Mouse (Mus musculus) yolk sac, embryonic 10.5 days (tissue): Measurements from ENCODE around the gene Mthfd1l.
A peak's percentile ranks its signal among the peaks of the same experiment; 100 is the strongest.

Experiments
- DNase-seq: peaks from one replicate; pipeline ENCODE4 v3.0.0-alpha.2; 2017; ENCODE audit warnings: low spot score

Mthfd1l gene

DNA sequence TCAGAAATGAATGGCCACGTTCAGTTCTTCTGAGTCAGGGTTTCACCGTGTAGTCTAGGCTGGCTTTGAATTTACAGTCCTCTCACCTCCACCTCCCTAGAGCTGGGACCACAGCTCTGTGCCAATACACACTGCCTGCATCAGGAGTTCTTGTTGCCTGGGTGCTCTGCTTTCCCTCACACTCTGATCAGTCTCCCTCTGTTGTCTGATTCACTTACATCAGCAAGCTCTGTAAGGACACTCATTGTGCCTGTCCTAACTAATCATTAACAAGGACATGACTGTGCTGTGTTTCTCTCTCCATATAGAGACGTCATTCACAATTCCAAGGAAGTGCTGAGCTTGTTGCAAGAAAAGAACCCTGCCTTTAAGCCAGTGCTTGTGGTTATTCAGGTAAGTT is 5.4 kb downstream of the Mthfd1l start:
- DNase-seq = peak; percentile 67

DNA sequence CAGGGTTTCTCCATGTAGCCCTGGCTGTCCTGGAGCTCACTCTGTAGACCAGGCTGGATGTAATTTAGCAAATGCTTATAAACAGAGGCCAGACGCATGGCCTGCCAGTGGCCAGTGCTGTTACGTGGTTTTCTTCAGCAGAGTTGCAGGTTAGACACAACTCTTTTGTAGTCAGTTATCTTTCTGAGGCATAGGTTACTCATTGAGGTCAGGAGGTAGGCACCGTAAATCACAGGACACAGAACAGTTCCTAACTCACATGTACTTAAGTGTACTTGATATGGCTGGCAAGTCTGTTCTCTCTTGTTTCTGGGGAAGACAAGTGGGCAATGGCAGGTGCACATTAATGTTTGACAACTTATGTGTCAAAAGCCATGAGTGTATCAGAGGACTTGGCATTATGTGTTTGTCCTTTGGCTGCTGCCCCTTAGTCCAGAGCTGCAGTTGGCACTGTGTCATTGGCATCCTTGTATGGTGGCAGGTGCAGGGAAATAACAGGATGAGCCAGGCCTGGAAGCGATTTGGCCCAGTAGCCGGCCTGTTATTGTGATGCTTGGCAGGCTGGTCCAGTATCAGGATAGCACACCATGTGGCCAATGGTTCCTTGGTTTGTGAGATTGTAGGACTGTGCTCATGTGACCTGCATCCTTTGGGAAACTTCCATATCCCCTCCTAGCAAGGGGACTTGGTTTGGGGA is 6.0 kb downstream of the Mthfd1l start:
- no peak for DNase-seq

DNA sequence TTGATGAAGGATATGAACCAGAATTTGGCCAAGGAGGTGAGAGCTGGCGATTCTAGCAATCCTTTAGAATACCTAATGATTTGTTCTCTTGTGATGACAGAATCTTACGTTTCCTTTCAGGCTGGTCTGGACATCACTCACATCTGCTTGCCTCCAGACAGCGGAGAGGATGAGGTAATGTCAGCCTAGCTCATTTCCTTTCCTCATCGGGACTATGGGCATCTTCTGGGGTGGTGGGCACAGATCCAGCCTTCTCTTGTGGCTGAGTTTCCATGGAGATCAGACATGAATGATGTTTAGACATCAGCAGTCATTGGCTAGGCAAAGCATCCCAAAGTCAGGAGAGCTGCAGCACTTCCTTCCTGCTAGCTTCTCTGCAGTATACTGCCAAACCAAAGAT is 7.3 kb downstream of the Mthfd1l start:
- no peak for DNase-seq

DNA sequence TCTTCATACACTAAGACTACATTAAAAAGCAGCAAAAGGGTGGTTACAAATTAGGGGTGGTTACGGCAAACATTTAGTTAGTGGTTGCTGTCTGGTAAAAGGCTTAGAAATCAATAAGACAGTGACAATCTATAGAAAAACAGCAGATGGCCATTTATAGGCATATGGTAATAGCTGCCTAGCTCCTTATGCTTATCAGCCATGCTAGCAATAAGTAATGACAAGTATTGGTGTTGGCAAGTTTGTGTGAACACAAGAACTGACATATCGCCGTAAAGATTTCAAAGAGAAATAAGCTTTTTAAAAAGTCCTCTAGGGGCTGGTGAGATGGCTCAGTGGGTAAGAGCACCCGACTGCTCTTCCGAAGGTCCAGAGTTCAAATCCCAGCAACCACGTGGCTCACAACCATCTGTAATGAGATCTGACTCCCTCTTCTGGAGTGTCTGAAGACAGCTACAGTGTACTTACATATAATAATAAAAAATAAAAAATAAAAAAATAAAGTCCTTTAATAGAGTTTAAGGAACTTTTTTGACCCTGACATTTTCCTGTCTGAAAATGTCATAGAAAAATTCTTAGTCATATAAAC is 17.5 kb downstream of the Mthfd1l start:
- no peak for DNase-seq

DNA sequence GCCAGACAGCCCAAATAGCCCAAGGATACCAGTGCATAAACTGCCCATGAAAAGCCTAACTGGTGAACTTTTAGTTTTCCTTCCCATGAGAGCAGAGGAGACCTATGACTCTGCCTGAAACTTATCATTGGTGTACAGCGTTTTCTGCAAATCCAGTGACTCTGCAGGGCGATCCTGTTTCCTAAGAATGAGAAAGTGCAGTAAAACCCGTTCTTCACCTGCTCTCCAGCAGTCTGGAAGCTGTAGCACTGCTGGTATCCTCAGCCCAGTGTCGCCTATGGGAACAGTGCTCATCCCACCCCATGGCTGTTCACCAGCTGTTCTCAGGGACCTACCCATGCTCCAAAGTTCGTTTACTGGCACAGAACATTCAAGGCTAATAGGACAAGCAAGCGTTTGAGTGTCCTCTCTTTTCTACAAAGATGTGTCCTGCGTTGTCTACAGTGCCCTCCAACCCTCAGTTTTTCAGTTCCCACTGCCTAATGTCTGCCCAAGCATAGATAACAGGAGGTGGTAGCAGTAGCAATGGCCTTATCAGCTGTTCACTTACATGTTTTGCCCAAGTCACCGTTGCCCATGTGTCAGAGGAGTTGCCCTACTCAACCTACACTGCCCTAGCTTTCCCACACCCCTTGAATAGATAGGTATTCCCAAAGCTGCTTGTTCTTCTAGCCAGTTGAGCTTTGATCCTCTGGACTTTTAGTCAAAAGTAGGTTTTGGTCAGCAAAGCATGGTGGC is 20.6 kb downstream of the Mthfd1l start:
- DNase-seq = no peak

DNA sequence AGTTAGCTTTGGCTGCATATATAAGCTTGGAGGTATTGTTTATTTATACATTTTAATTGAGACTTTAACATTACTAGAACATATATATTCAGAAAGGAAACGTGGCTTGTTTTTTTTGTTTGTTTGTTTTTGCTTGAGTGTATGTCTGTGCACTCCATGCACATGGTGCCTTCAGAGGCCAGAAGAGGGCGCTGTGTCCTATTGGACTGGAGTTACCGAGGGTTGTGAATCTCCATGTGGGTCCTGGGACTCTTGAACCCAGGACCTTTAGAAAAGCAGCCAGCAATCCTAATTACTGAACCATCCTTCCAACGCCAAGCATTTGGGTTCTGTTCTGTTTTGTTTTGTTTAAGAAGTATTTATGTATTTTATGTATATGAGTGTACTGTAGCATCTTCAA is 22.4 kb downstream of the Mthfd1l start:
- no peak for DNase-seq

DNA sequence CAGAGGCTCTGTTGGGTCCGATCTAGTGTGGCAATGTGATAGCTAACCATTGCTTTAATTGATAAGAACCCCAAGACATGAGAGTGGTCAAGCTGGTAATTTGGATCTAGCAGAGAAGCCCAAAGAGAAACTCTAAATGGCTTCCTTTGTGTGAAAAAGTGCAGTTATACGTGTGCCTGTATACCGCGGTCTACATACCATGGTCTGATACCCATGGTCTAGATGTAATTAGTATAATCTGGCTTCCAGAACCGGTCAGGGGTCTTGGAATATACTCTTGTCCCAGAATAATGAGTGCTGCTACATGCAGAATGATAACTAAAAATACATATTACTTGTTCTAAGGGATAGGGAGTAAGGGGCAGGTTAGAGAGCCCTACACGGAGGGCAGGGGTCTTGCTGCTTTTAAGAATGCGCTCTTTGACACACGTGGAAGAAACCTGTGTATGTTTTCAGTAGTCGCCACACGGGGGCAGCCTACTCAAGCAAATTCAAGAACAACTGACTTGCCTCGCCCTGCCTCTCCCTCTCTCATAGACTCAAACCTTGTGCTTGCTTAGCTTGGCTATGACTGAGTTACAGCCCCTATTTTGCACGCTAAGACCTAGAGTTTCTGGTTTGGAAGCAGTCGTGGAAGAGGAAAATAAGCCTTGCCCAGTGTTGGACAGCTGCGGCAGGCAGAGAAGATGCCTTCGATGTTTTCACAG is 23.4 kb downstream of the Mthfd1l start:
- peak; percentile 58 for DNase-seq

DNA sequence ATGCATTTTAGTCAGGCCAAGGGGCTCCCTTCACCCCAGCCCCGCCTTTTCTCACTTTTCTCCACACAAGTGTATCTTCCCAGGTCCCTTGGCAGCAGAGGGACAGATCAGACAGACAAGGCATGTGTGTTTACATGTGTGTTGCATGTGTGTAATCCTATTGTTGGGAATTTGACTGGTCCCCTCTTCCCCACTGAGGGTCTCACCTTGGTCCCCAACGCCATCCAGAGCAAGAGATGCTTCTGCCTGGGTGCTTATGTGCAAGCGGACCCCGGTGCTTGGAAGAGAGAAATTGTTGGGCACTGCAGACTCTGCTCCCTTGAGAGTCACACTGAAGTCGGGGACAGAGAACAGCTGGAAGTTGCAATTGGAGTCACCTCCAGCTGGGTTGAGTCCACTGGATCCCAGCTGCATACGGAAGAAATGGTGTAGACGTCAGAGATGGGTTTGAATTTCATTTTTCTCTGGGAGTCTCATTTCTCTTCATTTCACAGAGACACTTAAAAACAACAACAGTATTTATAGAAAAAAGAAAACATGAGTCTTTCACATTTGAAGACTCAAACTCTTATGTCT is 25.0 kb downstream of the Mthfd1l start:
- no peak for DNase-seq

DNA sequence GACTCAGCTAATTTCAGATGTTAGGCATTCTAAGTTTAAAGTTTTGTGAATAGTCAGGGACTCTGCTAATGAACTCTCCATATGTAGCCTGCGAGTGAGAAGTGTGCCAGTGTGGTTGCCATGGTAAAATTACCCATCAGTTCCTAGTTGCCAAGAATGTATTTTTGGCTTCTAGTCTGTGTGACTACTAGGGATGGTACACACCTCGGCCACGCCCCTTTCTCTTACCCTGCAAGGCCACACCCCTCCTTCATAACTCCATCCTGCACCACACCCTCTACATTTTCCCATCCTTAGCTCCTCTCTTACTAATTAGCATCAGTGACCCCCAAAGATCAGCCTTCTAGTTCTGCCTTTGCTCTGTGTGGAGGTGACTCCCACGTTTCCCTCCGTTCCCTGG is 29.8 kb downstream of the Mthfd1l start:
- DNase-seq = no peak

DNA sequence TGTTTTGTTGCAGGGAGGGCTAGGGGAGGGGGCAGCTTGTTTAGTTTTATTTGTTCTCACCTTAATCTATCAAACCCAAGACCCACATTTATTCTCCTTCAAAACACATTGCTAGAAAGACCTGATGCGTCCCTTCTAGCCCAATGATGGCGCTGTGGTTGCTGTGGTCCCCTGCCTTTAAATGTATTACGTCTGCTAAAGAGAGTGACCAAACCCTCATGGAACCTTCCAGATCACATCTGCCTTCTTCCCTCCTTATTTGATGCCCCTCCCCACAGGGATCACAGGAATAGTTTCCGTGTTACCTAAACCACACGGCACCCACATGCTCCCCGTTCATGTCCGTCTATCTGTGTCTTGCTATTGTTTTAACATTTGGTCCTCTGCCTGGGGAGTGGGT is 32.3 kb downstream of the Mthfd1l start:
- DNase-seq = no peak

DNA sequence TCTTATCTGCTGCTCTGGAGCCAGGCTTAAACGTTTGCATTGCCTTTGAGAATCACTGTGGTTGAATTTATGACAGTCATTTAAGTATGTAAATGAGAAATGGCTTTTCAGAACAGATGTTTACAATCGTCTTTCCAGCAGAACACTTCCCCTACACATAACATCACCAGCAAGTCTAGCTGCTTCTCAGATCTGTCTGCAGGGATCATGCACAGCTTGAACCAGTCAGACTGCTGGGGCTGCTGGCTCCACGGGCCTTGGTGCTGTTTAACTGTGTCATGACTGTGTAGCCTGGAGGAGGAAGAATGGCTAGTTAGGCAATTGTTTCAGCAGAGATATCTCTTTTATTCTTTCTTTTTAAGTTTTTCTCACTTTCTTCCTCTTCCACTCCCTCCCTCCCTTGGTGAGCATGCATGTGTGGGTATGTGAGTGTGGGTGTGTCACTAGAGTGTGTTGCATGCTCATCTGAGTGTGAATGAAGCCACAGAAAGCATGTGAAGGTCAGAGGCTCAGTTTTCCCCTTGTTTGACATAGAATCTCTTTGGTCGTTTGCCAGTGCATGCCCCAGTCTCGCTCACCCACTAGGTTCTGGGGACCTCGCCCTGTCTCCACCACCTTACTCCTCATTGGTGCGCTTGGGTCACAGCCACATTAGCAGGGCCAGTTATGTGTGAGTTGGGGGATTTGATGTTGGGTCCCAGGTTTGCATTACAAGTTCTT is 33.5 kb downstream of the Mthfd1l start:
- DNase-seq = no peak

DNA sequence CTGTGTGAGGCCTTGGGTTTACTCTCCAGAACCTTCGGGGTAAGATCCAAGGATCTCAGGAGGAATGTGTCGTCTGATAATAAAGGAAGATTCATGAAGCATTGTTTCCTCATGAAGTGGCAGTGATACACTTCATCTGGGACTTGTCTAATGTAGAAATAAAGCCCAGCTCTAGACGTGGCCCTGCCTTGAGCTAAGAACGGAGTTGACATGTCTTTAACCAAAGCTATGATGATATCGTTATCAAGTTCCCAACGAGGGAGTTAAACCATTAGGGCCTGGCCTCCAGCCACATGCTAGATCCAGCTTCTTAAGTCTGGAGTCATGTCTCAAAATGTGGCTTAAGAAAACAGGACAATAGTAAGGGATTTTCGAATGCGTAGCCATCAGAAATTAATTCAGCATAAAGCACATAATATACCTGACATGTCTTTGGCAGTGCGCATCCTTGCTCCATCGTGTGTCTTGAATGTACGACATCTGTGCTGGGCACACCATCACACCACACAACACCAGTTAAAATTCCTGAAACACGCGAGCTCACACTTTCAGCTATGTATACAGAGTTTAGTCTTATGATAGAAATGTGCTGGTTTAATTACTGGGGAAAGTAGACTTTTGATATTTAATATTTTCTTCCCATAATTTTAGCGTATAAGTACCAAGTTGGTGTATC is 49.8 kb downstream of the Mthfd1l start:
- no peak for DNase-seq

DNA sequence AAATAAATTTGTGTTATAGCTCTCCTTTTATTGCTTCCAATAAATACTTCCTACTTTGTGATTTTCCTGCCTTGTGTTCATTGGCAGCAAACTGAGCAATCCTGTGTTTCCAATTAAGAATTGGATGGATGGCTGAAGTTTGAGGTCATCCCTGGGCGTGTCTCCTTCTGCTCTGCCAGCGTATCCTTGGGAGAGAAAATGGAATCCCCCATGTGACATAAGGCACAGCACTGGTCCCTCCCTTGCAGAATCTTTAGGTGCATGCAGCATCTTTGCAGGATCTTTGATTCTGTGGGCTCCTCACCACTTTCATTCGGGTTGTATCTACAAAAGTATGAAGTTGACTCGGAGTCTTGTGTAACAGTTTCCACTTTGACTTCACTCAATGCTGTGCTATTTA is 53.7 kb downstream of the Mthfd1l start:
- DNase-seq = no peak

DNA sequence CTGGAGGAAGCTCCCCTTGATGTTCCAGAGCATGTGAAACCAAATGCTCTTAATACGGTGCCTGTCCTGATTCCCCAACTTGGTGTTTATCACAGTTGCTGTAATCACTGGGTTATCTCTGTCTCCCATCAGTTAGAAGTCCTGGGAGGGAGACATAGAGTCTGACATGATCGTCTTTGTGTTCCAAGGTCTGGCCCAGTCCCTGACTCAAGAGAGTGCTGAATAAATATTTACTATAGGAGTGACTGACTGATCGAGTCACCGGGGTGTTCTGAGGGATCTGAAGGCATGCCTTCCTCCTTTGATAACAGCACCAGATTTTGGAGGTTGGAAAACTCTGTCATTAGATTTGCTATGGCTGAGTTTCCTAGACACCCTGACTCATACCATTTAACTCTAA is 54.5 kb downstream of the Mthfd1l start:
- peak; percentile 71 for DNase-seq

DNA sequence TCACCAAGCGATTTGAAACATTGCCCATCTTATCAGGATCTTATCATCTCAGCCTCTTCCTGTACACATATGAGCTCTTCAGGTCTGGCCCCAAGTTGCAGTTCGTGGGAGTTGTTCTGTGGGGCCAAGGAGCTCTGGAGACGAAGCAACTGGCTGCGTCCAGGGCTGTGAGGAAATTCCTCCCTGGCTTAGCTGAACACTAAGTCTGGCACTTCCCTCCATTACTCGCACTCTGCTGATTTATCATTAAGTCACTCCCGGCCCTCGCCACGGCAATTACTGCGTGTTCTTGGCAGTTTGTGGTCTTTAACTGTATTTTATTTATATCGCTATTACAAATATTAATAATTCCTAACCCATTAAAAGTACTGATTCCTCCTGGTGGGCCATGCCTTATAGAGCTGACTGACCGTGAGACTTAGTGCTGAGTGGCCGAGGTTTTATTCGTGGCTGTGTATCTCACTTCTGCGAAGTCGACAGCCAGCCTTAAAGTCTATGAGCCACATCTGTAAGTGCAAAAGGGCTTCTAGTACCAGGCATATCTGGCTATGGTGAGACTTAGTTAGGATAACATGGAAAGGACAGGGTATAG is 56.0 kb downstream of the Mthfd1l start:
- no peak for DNase-seq

DNA sequence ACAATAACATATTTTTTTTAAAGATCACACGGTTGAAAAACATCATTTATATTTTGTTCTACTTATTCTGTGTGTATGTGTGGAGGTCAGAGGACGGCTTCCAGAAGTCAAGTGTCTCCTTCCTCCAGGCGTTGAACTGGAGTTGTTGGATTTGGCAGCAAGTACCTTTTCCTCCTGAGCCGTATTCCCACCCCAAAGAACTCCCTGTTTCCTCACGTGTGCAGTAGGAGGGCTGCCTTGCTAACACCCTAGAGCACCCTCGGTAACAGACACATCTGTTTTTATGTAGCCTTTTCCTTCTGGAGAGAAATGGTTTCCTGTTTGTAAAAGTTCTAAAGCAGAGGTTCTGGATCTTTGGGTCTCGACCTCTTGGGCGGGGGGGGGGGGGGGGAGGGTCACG is 60.8 kb downstream of the Mthfd1l start:
- no peak for DNase-seq

DNA sequence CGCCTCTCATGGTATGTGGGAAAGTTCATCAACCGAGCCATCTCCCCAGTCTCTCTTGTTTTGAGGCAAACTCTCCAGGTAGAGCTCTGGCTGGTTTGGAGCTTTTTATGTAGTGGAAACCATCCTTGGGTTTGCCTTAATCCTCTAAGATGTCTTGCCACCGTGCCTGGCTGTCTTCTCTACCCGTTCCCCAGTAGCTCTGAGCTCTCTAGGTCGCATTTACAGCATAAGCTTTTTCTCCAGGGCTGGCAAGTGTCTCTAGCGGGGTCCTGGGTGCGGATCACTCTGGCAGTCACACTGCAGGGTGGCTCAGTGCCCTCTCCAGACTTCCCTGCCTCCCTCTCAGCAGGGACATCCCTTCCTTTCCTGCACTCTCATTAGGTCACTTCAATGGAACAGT is 63.6 kb downstream of the Mthfd1l start:
- DNase-seq = no peak

DNA sequence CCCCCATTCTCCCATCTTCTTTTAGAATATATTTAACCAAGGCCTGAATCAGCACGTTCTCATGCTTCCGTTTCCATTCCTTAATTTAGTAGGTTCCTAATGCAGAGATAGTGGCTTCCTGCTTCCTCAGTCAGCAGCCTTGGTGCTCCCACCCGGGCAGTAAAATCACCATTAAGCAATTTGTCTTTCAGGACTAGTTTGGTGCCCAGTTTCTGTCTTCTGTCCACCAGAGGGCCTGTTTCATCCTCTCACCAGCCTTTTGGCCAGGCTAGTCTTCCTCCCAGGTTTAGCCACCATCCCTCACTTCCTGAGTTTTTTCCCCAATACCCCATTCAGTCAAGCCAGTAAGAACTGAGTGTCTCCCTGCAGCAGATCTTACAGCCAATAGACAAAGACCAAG is 64.1 kb downstream of the Mthfd1l start:
- no peak for DNase-seq

DNA sequence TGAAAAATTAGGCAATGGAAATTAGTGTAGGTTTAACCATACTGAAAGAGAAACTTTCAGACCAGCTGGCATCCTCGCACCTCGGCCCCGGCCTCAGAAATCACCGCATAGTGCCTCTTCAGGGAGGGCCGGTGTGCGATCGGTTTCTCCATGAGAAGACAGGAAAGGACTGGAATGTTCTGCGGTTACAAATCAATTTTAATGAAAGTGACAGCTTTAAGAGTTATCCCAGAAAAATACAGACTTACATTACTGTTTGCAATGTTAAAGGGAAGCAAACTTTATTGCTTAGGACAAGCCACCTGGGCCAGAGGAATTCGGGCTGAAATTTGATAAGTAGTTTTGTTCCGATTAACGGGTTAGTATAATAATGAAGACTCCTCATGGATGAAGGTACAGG is 65.7 kb downstream of the Mthfd1l start:
- DNase-seq = no peak

DNA sequence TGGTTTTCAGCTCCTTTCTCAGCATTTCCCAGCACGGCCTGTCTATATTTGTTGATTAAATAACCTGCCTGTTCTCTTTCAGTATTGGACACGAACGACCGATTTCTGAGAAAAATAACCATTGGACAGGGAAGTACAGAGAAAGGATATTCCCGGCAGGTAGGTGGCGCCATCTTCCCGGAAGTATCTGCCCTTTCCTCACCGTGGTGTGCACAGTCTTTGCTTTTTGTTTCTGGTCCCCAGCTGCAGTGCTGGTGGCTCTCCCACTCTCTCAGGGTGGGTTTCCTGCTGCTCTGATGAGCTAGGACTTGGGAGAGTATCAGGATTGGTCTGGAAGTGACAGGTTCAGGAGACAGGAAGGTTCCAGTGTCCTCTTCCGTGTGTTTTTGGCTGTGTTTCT is 68.8 kb downstream of the Mthfd1l start:
- DNase-seq = peak; percentile 13

DNA sequence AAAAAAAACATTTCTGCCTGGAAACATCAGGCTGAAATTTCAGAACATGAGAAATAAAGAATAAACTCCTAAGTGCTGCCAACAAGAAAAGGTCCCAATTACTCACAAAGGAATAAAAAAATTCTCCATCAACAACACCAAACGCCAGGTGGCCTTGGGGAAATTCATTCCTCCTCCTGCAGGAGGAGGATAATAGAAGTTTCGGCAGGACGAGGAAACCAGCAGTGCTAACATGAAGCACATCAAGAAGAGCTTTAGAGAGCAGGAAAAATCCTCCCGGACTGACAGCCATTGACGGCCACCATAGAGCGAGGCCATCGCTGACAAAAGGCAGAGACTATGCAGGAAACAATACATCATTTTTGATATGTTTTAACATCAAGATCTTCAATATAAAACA is 71.5 kb downstream of the Mthfd1l start:
- no peak for DNase-seq
